ENCODE assay signal across 10 mouse cellular contexts in genomic region chr11:79083018-79083441, GRCm38 (mm10).
DNase-seq lines count a peak whose midpoint lies in the region; ATAC-seq and TF ChIP-seq lines count a peak whose summit lies in the region.
"Had no signal": no experiment of that assay in that cellular context is flagged by ENCODE, and none has a peak within 500 bp of the region (broad histone marks: within the 10 kb centered on the region; RNA-seq: fewer than 3 reads in every experiment).

No protein-coding gene starts in this region.

- ATAC-seq in limb, embryonic 14.5 days (ENCODE audit: low FRiP score, low read depth) = no peak
- ATAC-seq in hindbrain, embryonic 11.5 days (ENCODE audit: low FRiP score) = no peak

- H3K9me3 ChIP-seq in limb, embryonic 14.5 days (ENCODE audit: control insufficient read depth, low read length) = no peaks in the 10 kb centered on the region
- no peaks in the 10 kb centered on the region for H3K9me3 ChIP-seq in hindbrain, embryonic 11.5 days (ENCODE audit: control insufficient read depth, low read length)
- H3K9me3 ChIP-seq: liver, embryonic 15.5 days had no signal

- no peak overlapping the region for H3K4me2 ChIP-seq in limb, embryonic 14.5 days (replicated peaks; ENCODE audit: low read depth, low read length, severe bottlenecking)
- H3K4me2 ChIP-seq in hindbrain, embryonic 11.5 days (replicated peaks; ENCODE audit: low read depth, low read length) = no peak overlapping the region
- H3K4me2 ChIP-seq: liver, embryonic 15.5 days had no signal

- TF ChIP-seq POLR2A in limb, embryonic 14.5 days (IDR thresholded peaks at IDR 0.05; ENCODE audit: borderline replicate concordance, extremely low read depth, insufficient read depth, insufficient read length) = no peak

- no peak overlapping the region for H3K4me3 ChIP-seq in limb, embryonic 14.5 days (replicated peaks; ENCODE audit: low read length)
- no peak overlapping the region for H3K4me3 ChIP-seq in hindbrain, embryonic 11.5 days (ENCODE audit: low read depth, low read length)
- H3K4me3 ChIP-seq: liver, embryonic 15.5 days had no signal

- no peak overlapping the region for H3K27ac ChIP-seq in limb, embryonic 14.5 days (replicated peaks; ENCODE audit: low read depth, low read length)
- H3K27ac ChIP-seq in hindbrain, embryonic 11.5 days (ENCODE audit: low read depth, low read length) = no peak overlapping the region
- H3K27ac ChIP-seq: liver, embryonic 15.5 days had no signal

- 50% methylated on average over 11 of the region's 11 CpGs for WGBS in limb, embryonic 14.5 days
- WGBS in hindbrain, embryonic 11.5 days = 83% methylated on average over 11 of the region's 11 CpGs

- DNase-seq in cerebellum, adult 9-10 months = peak; percentile 23
- DNase-seq in cerebellum, postnatal 4 days (ENCODE audit: low spot score in 2 of 2) = no peak
- DNase-seq in urinary bladder, postnatal 14 days (ENCODE audit: low spot score) = peak; percentile 54
- no peak for DNase-seq in urinary bladder, postnatal 25 days (ENCODE audit: low spot score)
- DNase-seq in limb, embryonic 14.5 days (ENCODE audit: low spot score) = peak; percentile 30
- peak; percentile 63 for DNase-seq in yolk sac, embryonic 10.5 days (ENCODE audit: low spot score)
- no peak for DNase-seq in spleen, adult 12 weeks (ENCODE audit: low spot score)
- no peak for DNase-seq in hindbrain, embryonic 11.5 days (ENCODE audit: low spot score)
- DNase-seq: gastrocnemius, postnatal 14 days had no signal

- H3K4me1 ChIP-seq in limb, embryonic 14.5 days (ENCODE audit: control insufficient read depth, insufficient read depth, low read length) = peaks cover 19% of the 10 kb centered on the region; the same call in 1 of the 2 replicates
- H3K4me1 ChIP-seq in hindbrain, embryonic 11.5 days (replicated peaks; ENCODE audit: control insufficient read depth, insufficient read depth, low read length) = no peaks in the 10 kb centered on the region

- no peaks in the 10 kb centered on the region for H3K36me3 ChIP-seq in limb, embryonic 14.5 days (ENCODE audit: control insufficient read depth, insufficient read depth, low read length)
- no peaks in the 10 kb centered on the region for H3K36me3 ChIP-seq in hindbrain, embryonic 11.5 days (ENCODE audit: control insufficient read depth, insufficient read depth, low read length)
- H3K36me3 ChIP-seq: liver, embryonic 15.5 days had no signal

- H3K27me3 ChIP-seq in limb, embryonic 14.5 days (ENCODE audit: control insufficient read depth, insufficient read depth, low read length) = no peaks in the 10 kb centered on the region
- no peaks in the 10 kb centered on the region for H3K27me3 ChIP-seq in hindbrain, embryonic 11.5 days (ENCODE audit: control insufficient read depth, insufficient read depth, low read length)

- no peak overlapping the region for H3K9ac ChIP-seq in limb, embryonic 14.5 days (ENCODE audit: low read depth, low read length, severe bottlenecking)
- H3K9ac ChIP-seq in hindbrain, embryonic 11.5 days (ENCODE audit: low read depth, low read length) = no peak overlapping the region
- H3K9ac ChIP-seq: liver, embryonic 15.5 days had no signal

Comparison
In these comparisons a context has a peak if more than half of its experiments do, and no peak if none do; other contexts are left out.
1. DNase-seq: peak in cerebellum, adult 9-10 months (single experiment), urinary bladder, postnatal 14 days (single experiment), limb, embryonic 14.5 days (single experiment) and yolk sac, embryonic 10.5 days (single experiment); none in cerebellum, postnatal 4 days (0 of 2), urinary bladder, postnatal 25 days (single experiment), spleen, adult 12 weeks (single experiment) and hindbrain, embryonic 11.5 days (single experiment).